Mouse (Mus musculus): ENCODE results near the gene Fxn.

DNA sequence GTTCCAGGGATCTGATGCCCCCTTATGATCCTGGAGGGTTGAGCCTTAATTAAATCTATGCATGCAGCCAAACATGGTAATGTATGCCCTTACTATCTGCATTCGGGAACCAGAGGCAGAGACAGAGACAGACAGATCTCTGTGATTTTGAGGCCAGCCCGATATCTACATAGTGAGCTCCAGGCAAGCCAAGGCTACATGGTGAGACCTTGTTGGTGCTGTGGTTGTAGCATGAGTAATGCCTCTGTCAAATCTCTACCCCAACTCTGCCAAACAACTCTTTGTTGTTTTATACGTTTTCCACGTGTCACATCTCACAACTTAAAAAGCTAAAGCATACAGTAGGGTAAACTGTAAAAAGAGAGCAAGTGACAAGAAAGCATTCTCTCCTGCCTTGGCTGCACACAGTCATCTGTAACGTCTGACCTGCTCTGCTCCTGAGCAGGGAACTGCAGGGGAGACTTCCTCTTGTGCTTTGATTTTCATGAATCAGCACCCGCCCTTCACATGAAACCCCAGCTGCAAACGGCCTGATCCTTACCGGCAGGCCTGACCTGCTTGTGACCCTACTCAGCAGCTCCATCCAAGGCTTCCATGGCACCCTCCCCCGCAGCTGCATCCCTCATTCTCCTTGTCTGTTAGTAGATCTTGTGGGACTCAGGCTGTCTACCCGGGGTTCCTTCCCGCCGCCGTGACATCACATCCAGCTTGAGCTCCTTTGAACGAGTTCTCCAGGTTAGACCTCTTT is 38.4 kb downstream of the Fxn start:
- no peak for TF ChIP-seq CTCF (IDR thresholded peaks at IDR 0.05; ENCODE audit: low read depth, low read length)
- no peak for TF ChIP-seq GATA2 (IDR thresholded peaks at IDR 0.05; ENCODE audit: borderline replicate concordance, low read depth, low read length)
- no peak for TF ChIP-seq POLR2AphosphoS5 (IDR thresholded peaks at IDR 0.05; ENCODE audit: insufficient replicate concordance, low read depth, low read length)
- TF ChIP-seq GATA1 (IDR thresholded peaks at IDR 0.05; ENCODE audit: borderline replicate concordance, low read length) = no peak

Data from G1E (cell line).